Mouse (Mus musculus): ENCODE results near the gene Ube2l6. TPM values are rescaled to one million over a fixed set of nuclear protein-coding genes. Genes with fewer than 3 reads are reported as not detected.

Ube2l6 gene
- polyA plus RNA-seq, 2 experiments: 20.9 to 37.2 TPM

DNA sequence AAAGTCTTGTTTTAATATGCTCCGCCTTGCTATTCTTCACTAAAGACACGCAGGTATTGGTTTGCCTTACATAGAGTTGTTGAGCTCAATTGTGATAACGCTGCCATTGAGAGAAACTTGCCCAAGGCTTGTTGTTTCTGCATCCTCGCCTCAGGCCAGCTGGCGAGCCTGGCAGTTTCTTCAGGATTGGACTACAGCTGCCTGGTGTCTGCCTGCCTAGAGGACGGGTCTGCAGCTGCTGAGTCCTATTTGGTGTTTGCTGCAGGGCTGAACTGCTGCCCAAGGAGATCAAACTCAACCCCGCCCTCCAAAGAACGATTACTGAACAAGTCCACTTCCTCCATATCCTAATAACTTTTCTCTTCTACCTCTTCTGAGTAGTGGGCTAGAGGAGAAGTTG, 37.9 kb upstream of the Ube2l6 start:
- H3K36me3 ChIP-seq (ENCODE audit: control insufficient read depth, insufficient read depth, low read length): no peaks in the 10 kb centered on the region
- 63% methylated on average over 8 of the region's 8 CpGs for WGBS
- no peaks in the 10 kb centered on the region for H3K4me1 ChIP-seq (ENCODE audit: control insufficient read depth, insufficient read depth, low read length)
- no peak overlapping the region for H3K4me3 ChIP-seq (replicated peaks; ENCODE audit: low read length)
- TF ChIP-seq POLR2A (IDR thresholded peaks at IDR 0.05; ENCODE audit: borderline replicate concordance, extremely low read depth, insufficient read depth, insufficient read length): no peak
- H3K9me3 ChIP-seq (ENCODE audit: control insufficient read depth, low read length): no peaks in the 10 kb centered on the region
- no peak overlapping the region for H3K27ac ChIP-seq (replicated peaks; ENCODE audit: low read depth, low read length)
- DNase-seq (ENCODE audit: low spot score) (no peak), ATAC-seq (ENCODE audit: low FRiP score, low read depth) (no peak)
- H3K4me2 ChIP-seq (replicated peaks; ENCODE audit: low read depth, low read length, severe bottlenecking): no peak overlapping the region
- no peak overlapping the region for H3K9ac ChIP-seq (ENCODE audit: low read depth, low read length, severe bottlenecking)
- no peaks in the 10 kb centered on the region for H3K27me3 ChIP-seq (ENCODE audit: control insufficient read depth, insufficient read depth, low read length)

DNA sequence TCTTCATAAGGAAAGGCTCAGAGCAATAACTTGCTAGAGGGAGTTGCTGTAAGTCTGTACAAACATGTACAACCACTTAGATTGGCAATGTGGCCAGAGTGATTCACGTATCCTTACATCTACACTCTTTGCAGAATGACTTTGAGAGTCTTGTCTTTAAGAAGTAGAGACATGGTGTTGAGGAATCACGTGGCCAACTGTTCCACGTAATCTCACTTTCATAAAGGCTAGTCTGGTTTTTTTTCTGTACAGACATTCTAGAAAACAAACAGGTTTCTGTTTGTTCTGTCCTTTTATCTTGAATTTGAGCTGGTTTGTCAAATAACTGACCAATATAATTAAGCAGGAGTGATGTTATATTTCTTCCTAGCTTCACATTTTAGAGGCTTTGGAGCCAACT, 37.3 kb upstream of the Ube2l6 start:
- no peak for TF ChIP-seq POLR2A (IDR thresholded peaks at IDR 0.05; ENCODE audit: borderline replicate concordance, extremely low read depth, insufficient read depth, insufficient read length)
- Histone ChIP-seq H3K9me3 (ENCODE audit: control insufficient read depth, low read length) (no peaks in the 10 kb centered on the region), H3K4me3 (replicated peaks; ENCODE audit: low read length) (no peak overlapping the region), H3K27ac (replicated peaks; ENCODE audit: low read depth, low read length) (no peak overlapping the region), H3K27me3 (ENCODE audit: control insufficient read depth, insufficient read depth, low read length) (no peaks in the 10 kb centered on the region), H3K9ac (ENCODE audit: low read depth, low read length, severe bottlenecking) (no peak overlapping the region), H3K36me3 (ENCODE audit: control insufficient read depth, insufficient read depth, low read length) (no peaks in the 10 kb centered on the region), H3K4me1 (ENCODE audit: control insufficient read depth, insufficient read depth, low read length) (no peaks in the 10 kb centered on the region), H3K4me2 (replicated peaks; ENCODE audit: low read depth, low read length, severe bottlenecking) (no peak overlapping the region)
- DNase-seq (ENCODE audit: low spot score) (no peak), ATAC-seq (ENCODE audit: low FRiP score, low read depth) (no peak)
- 79% methylated on average over 3 of the region's 3 CpGs for WGBS

DNA sequence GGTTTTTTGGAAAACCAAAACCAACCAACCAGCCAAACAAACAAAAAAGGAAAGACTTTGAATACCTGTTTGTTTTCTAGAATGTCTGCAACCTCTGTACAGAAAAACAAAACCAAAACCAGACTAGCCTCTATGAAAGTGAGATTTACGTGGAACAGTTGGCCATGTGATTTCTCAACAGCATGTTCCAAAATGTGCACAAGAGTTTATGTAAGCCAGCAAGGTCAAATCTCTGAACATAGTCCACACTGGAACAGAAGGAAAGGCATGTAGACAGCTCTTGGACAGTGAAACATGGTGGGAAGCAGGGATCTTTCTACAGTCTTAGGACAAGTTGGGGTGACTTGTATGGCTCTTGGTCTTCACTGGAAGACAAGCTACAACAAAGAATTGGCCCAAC, 36.8 kb upstream of the Ube2l6 start:
- no peak overlapping the region for H3K4me3 ChIP-seq (replicated peaks; ENCODE audit: low read length)
- H3K4me2 ChIP-seq (replicated peaks; ENCODE audit: low read depth, low read length, severe bottlenecking): no peak overlapping the region
- H3K4me1 ChIP-seq (ENCODE audit: control insufficient read depth, insufficient read depth, low read length): no peaks in the 10 kb centered on the region
- no peaks in the 10 kb centered on the region for H3K9me3 ChIP-seq (ENCODE audit: control insufficient read depth, low read length)
- H3K36me3 ChIP-seq (ENCODE audit: control insufficient read depth, insufficient read depth, low read length): no peaks in the 10 kb centered on the region
- H3K27me3 ChIP-seq (ENCODE audit: control insufficient read depth, insufficient read depth, low read length): no peaks in the 10 kb centered on the region
- H3K9ac ChIP-seq (ENCODE audit: low read depth, low read length, severe bottlenecking): no peak overlapping the region
- no peak overlapping the region for H3K27ac ChIP-seq (replicated peaks; ENCODE audit: low read depth, low read length)
- ATAC-seq (ENCODE audit: low FRiP score, low read depth) (no peak), DNase-seq (ENCODE audit: low spot score) (no peak)
- no peak for TF ChIP-seq POLR2A (IDR thresholded peaks at IDR 0.05; ENCODE audit: borderline replicate concordance, extremely low read depth, insufficient read depth, insufficient read length)
- 86% methylated on average over 1 of the region's 1 CpGs for WGBS

DNA sequence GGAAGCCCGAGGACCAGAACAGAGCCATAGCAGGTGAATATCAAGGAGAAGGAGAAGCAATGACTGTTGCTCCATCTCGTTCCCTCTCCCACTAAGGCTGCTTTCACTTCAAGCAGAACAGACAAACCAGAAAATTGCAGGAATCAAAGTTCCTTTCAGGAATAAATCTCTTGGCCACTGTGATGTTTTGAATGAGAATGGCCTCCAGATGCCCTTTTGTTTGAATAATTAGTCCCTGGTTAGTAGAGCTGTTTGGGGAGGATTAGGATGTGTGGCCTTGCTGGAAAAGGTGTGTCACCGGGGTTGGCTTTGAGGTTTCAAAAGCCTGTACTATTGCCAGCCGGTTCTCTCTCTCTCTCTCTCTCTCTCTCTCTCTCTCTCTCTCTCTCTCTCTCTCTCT, 36.3 kb upstream of the Ube2l6 start:
- WGBS: 64% methylated on average over 3 of the region's 4 CpGs
- no peak for TF ChIP-seq POLR2A (IDR thresholded peaks at IDR 0.05; ENCODE audit: borderline replicate concordance, extremely low read depth, insufficient read depth, insufficient read length)
- no peak overlapping the region for H3K4me2 ChIP-seq (replicated peaks; ENCODE audit: low read depth, low read length, severe bottlenecking)
- H3K9ac ChIP-seq (ENCODE audit: low read depth, low read length, severe bottlenecking): no peak overlapping the region
- ATAC-seq (ENCODE audit: low FRiP score, low read depth) (no peak), DNase-seq (ENCODE audit: low spot score) (no peak)
- no peak overlapping the region for H3K27ac ChIP-seq (replicated peaks; ENCODE audit: low read depth, low read length)
- H3K27me3 ChIP-seq (ENCODE audit: control insufficient read depth, insufficient read depth, low read length): no peaks in the 10 kb centered on the region
- H3K4me1 ChIP-seq (ENCODE audit: control insufficient read depth, insufficient read depth, low read length): no peaks in the 10 kb centered on the region
- no peaks in the 10 kb centered on the region for H3K9me3 ChIP-seq (ENCODE audit: control insufficient read depth, low read length)
- no peak overlapping the region for H3K4me3 ChIP-seq (replicated peaks; ENCODE audit: low read length)
- H3K36me3 ChIP-seq (ENCODE audit: control insufficient read depth, insufficient read depth, low read length): no peaks in the 10 kb centered on the region

DNA sequence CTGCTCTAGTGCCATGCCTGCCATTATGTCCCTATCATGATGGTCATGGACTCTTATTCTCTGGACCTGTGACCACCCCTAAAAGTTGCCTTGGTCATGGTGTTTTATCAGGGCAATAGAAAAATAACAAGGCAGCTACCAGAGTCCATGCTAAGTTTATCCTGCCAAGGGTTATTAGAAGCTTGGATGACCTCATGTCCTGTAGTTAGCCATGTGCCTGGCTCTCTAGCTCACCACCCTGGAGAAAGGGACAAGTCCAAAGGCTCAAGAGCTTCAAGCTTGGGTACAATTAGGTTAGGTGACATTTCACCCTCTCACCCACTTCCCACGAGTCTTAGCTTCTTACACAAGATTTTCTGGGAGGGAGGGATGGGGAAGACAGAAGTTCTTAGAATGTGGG, 35.8 kb upstream of the Ube2l6 start:
- TF ChIP-seq POLR2A (IDR thresholded peaks at IDR 0.05; ENCODE audit: borderline replicate concordance, extremely low read depth, insufficient read depth, insufficient read length): no peak
- 50% methylated on average over 1 of the region's 1 CpGs for WGBS
- Histone ChIP-seq H3K4me3 (replicated peaks; ENCODE audit: low read length) (no peak overlapping the region), H3K36me3 (ENCODE audit: control insufficient read depth, insufficient read depth, low read length) (no peaks in the 10 kb centered on the region), H3K27ac (replicated peaks; ENCODE audit: low read depth, low read length) (no peak overlapping the region), H3K9me3 (ENCODE audit: control insufficient read depth, low read length) (no peaks in the 10 kb centered on the region), H3K27me3 (ENCODE audit: control insufficient read depth, insufficient read depth, low read length) (no peaks in the 10 kb centered on the region), H3K4me2 (replicated peaks; ENCODE audit: low read depth, low read length, severe bottlenecking) (no peak overlapping the region), H3K4me1 (ENCODE audit: control insufficient read depth, insufficient read depth, low read length) (no peaks in the 10 kb centered on the region), H3K9ac (ENCODE audit: low read depth, low read length, severe bottlenecking) (no peak overlapping the region)
- ATAC-seq (ENCODE audit: low FRiP score, low read depth): no peak
- no peak for DNase-seq (ENCODE audit: low spot score)

DNA sequence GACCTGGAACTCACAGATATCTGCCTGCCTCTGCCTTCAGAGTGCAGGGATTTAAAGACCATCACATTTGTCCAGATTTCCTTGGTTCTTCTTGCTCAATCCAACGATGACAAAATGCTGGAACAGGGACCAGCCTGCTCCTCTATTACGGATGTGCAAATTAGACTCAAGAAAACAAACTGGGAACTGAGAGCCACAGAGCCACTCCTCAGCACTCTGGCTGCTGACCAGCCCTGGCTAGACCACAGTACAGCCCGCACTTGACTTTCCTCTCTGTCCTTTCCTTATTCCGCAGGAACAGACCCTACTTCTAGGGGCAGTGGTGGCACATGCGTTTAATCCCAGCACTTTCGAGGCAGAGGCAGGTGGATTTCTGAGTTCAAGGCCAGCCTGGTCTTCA, 28.1 kb upstream of the Ube2l6 start:
- Histone ChIP-seq H3K36me3 (ENCODE audit: control insufficient read depth, insufficient read depth, low read length) (no peaks in the 10 kb centered on the region), H3K4me2 (replicated peaks; ENCODE audit: low read depth, low read length, severe bottlenecking) (no peak overlapping the region), H3K27me3 (ENCODE audit: control insufficient read depth, insufficient read depth, low read length) (no peaks in the 10 kb centered on the region), H3K9me3 (ENCODE audit: control insufficient read depth, low read length) (no peaks in the 10 kb centered on the region), H3K27ac (replicated peaks; ENCODE audit: low read depth, low read length) (no peak overlapping the region), H3K4me1 (ENCODE audit: control insufficient read depth, insufficient read depth, low read length) (peaks cover 7% of the 10 kb centered on the region; the same call in 1 of the 2 replicates), H3K9ac (ENCODE audit: low read depth, low read length, severe bottlenecking) (no peak overlapping the region), H3K4me3 (replicated peaks; ENCODE audit: low read length) (no peak overlapping the region)
- DNase-seq (ENCODE audit: low spot score) (no peak), ATAC-seq (ENCODE audit: low FRiP score, low read depth) (no peak)
- 75% methylated on average over 6 of the region's 6 CpGs for WGBS
- no peak for TF ChIP-seq POLR2A (IDR thresholded peaks at IDR 0.05; ENCODE audit: borderline replicate concordance, extremely low read depth, insufficient read depth, insufficient read length)

All from limb, embryonic 14.5 days (tissue).